Mouse (Mus musculus) heart, adult 2 months (tissue): ENCODE results near the gene Zfhx3. TPM values are rescaled to one million over a fixed set of nuclear protein-coding genes. Genes with fewer than 3 reads are reported as not detected.

Source experiments
- DNase-seq, 2 experiments: peaks; one replicate each; pipeline ENCODE4 v3.0.0; 2021
- H3K27ac ChIP-seq: fragments of 200-600 bp; 2 replicates; pipeline ENCODE4 v1.8.1; 2022
- H3K27me3 ChIP-seq: fragments of 200-500 bp; 2 replicates; pipeline ENCODE4 v1.6.1; 2012; ENCODE audit warnings: mild to moderate bottlenecking, low read length, inconsistent platforms, mixed read lengths; ENCODE audit not compliant: control insufficient read depth, insufficient read depth
- H3K36me3 ChIP-seq: fragments of 200-500 bp; 2 replicates; pipeline ENCODE4 v1.6.1; 2012; ENCODE audit warnings: low read length, inconsistent platforms; ENCODE audit not compliant: control insufficient read depth, insufficient read depth
- H3K4me1 ChIP-seq: fragments of 200-500 bp; 2 replicates; pipeline ENCODE4 v1.6.1; 2011; ENCODE audit warnings: low read length; ENCODE audit not compliant: control insufficient read depth, insufficient read depth
- H3K4me3 ChIP-seq: fragments of 200-600 bp; 2 replicates; pipeline ENCODE4 v1.8.1; 2022
- H3K79me2 ChIP-seq: fragments of 200-500 bp; replicated peaks from 2 replicates; pipeline ENCODE4 v1.6.1; 2012; ENCODE audit warnings: mild to moderate bottlenecking, inconsistent platforms, low read length, moderate library complexity, mixed read lengths; ENCODE audit not compliant: control insufficient read depth, insufficient read depth
- H3K9ac ChIP-seq: fragments of 200-500 bp; 2 replicates; pipeline ENCODE4 v1.6.1; 2012; ENCODE audit warnings: low read depth, mild to moderate bottlenecking, control low read depth, inconsistent platforms, low read length, mixed read lengths
- CTCF ChIP-seq: fragments of 200-600 bp; IDR thresholded peaks from 2 replicates; pipeline ENCODE4 v1.8.1; 2022; ENCODE audit warnings: antibody characterized with exemption, mild to moderate bottlenecking, moderate library complexity
- EP300 ChIP-seq: fragments of 200-500 bp; IDR thresholded peaks from 2 replicates; pipeline ENCODE4 v1.6.1; 2011; ENCODE audit warnings: low read depth, low read length, control low read depth; ENCODE audit not compliant: insufficient read depth
- POLR2A ChIP-seq: fragments of 200-500 bp; IDR thresholded peaks from 2 replicates; pipeline ENCODE4 v1.6.1; 2011; ENCODE audit warnings: mild to moderate bottlenecking, low read depth, low read length, control low read depth; ENCODE audit not compliant: insufficient read depth
- WGBS: fragments of 180-500 bp; shearing (Covaris S2); methylation state at CpG from one replicate; pipeline ENCODE4 v1.1.7; 2018; 5-methylcytosine and 5-hydroxymethylcytosine counted together
- intact Hi-C: fragments of 180-260 bp; cut with DNase I; formaldehyde crosslinking; loops from one replicate; pipeline ENCODE4 v1.15.1; 2025
- polyA plus RNA-seq: library from polyadenylated mRNA; depleted of rRNA; stranded (reverse); fragments of >200 nt; gene quantifications from 2 replicates; pipeline ENCODE4 v1.2.3, GENCODE M21; 2012
- total RNA-seq, 2 experiments: library from RNA; stranded (reverse); gene quantifications; 2 replicates each; pipeline ENCODE4 v1.2.3; 2021

Zfhx3 gene
- total and polyA plus RNA-seq, 3 experiments = 1.8 to 8.3 (median 6.9) TPM

- intact Hi-C loops = no loop called here
- H3K9ac ChIP-seq = no peak overlapping the region
- no peak for TF ChIP-seq EP300
- no peak for TF ChIP-seq POLR2A
- TF ChIP-seq CTCF = no peak
- 66% methylated on average over 4 of the region's 4 CpGs for WGBS
- no peak for DNase-seq
- H3K27me3 ChIP-seq = no peaks in the 10 kb centered on the region
- no peaks in the 10 kb centered on the region for H3K4me1 ChIP-seq
- no peak overlapping the region for H3K4me3 ChIP-seq
- H3K27ac ChIP-seq = no peak overlapping the region
- no peaks in the 10 kb centered on the region for H3K79me2 ChIP-seq
- H3K36me3 ChIP-seq = no peaks in the 10 kb centered on the region
These were observed 144.5 kb downstream of the Zfhx3 start for GRCm38 (mm10) chr8:108086913-108087312.

GRCm38 (mm10) chr8:108089632-108090031 lies 147.2 kb downstream of the Zfhx3 start:
- Histone ChIP-seq H3K9ac (no peak overlapping the region), H3K4me3 (no peak overlapping the region), H3K4me1 (no peaks in the 10 kb centered on the region), H3K79me2 (no peaks in the 10 kb centered on the region), H3K27me3 (no peaks in the 10 kb centered on the region), H3K36me3 (no peaks in the 10 kb centered on the region), H3K27ac (no peak overlapping the region)
- intact Hi-C loops = no loop called here
- no peak for DNase-seq
- 72% methylated on average over 5 of the region's 5 CpGs for WGBS
- no peak for TF ChIP-seq POLR2A
- no peak for TF ChIP-seq CTCF
- no peak for TF ChIP-seq EP300

GRCm38 (mm10) chr8:108098598-108098997 lies 156.2 kb downstream of the Zfhx3 start:
- Histone ChIP-seq H3K9ac (no peak overlapping the region), H3K36me3 (no peaks in the 10 kb centered on the region), H3K4me1 (no peaks in the 10 kb centered on the region), H3K4me3 (no peak overlapping the region), H3K79me2 (no peaks in the 10 kb centered on the region), H3K27ac (no peak overlapping the region), H3K27me3 (no peaks in the 10 kb centered on the region)
- no peak for TF ChIP-seq EP300
- TF ChIP-seq POLR2A = no peak
- TF ChIP-seq CTCF = no peak
- DNase-seq = no peak
- WGBS = 86% methylated on average over 13 of the region's 13 CpGs
- intact Hi-C loops = no loop called here

GRCm38 (mm10) chr8:108101131-108101530 lies 158.7 kb downstream of the Zfhx3 start:
- H3K4me3 ChIP-seq = no peak overlapping the region
- intact Hi-C loops = no loop called here
- no peak overlapping the region for H3K27ac ChIP-seq
- H3K36me3 ChIP-seq = no peaks in the 10 kb centered on the region
- WGBS = 67% methylated on average over 8 of the region's 8 CpGs
- no peak overlapping the region for H3K9ac ChIP-seq
- H3K79me2 ChIP-seq = no peaks in the 10 kb centered on the region
- TF ChIP-seq EP300 = no peak
- 0 out of 2 replicates have a peak, but pooled peaks have one; percentile 27 for TF ChIP-seq CTCF
- no peak for TF ChIP-seq POLR2A
- H3K4me1 ChIP-seq = no peaks in the 10 kb centered on the region
- no peaks in the 10 kb centered on the region for H3K27me3 ChIP-seq
- DNase-seq = no peak

GRCm38 (mm10) chr8:108101978-108102865 lies 159.8 kb downstream of the Zfhx3 start:
- Histone ChIP-seq H3K9ac (no peak overlapping the region), H3K79me2 (no peaks in the 10 kb centered on the region), H3K27ac (no peak overlapping the region), H3K4me1 (no peaks in the 10 kb centered on the region), H3K4me3 (no peak overlapping the region), H3K36me3 (no peaks in the 10 kb centered on the region), H3K27me3 (no peaks in the 10 kb centered on the region)
- TF ChIP-seq POLR2A = no peak
- no peak for TF ChIP-seq EP300
- no peak for TF ChIP-seq CTCF
- intact Hi-C loops = no loop called here
- WGBS = 58% methylated on average over 16 of the region's 16 CpGs
- DNase-seq = no peak

GRCm38 (mm10) chr8:108104471-108105098 lies 162.1 kb downstream of the Zfhx3 start:
- no peaks in the 10 kb centered on the region for H3K27me3 ChIP-seq
- no peak overlapping the region for H3K27ac ChIP-seq
- WGBS = 51% methylated on average over 10 of the region's 10 CpGs
- no peak for DNase-seq
- no peaks in the 10 kb centered on the region for H3K36me3 ChIP-seq
- no peak overlapping the region for H3K4me3 ChIP-seq
- no peaks in the 10 kb centered on the region for H3K79me2 ChIP-seq
- intact Hi-C loops = no loop called here
- TF ChIP-seq POLR2A = no peak
- no peak for TF ChIP-seq EP300
- TF ChIP-seq CTCF = no peak
- H3K4me1 ChIP-seq = no peaks in the 10 kb centered on the region
- no peak overlapping the region for H3K9ac ChIP-seq
